Mouse (Mus musculus) MEL (cell line): ENCODE measurements around the gene Hoxa4. TPM values are rescaled to one million over a fixed set of nuclear protein-coding genes. Genes with fewer than 3 reads are reported as not detected.

Experiments used
- polyA plus RNA-seq, 2 experiments: library from polyadenylated mRNA; stranded (reverse) in 1 of 2; unstranded in 1 of 2; fragments of >175 nt in 1 of 2; fragments of >200 nt in 1 of 2; gene quantifications; 2 replicates each; pipeline versions ENCODE4 v1.2.1 to v1.2.4; 2012; ENCODE audit warnings: low replicate concordance in 2 of 2, low read depth in 1 of 2; ENCODE audit not compliant: insufficient read length in 2 of 2, insufficient read depth in 1 of 2, missing spikeins in 1 of 2
- total RNA-seq: library from RNA; depleted of rRNA; stranded (reverse); fragments of 300-350 nt; gene quantifications from 2 replicates; pipeline ENCODE4 v1.2.3, GENCODE M21; 2012; rRNA removed

Gene Hoxa4
- total and polyA plus RNA-seq, 3 experiments: not detected

Other genes with a start within 250 kb of the Hoxa4 start
- 17.7 and 17.8 TPM in 2 replicates for gene Skap2, start 179.2 kb downstream of the Hoxa4 start, total RNA-seq
- 10 to 100 TPM in 1 of 2 experiments, not detected in 1; 31.3 TPM for gene Skap2, start 179.2 kb downstream of the Hoxa4 start, polyA plus RNA-seq
- gene Hoxa1, start 33.4 kb downstream of the Hoxa4 start, total RNA-seq: not detected in 2 replicates
- not detected for gene Hoxa1, start 33.4 kb downstream of the Hoxa4 start, polyA plus RNA-seq
- not detected in 2 replicates for gene Hoxa2, start 26.9 kb downstream of the Hoxa4 start, total RNA-seq
- not detected for gene Hoxa2, start 26.9 kb downstream of the Hoxa4 start, polyA plus RNA-seq
- not detected in 2 replicates for gene 5730596B20Rik, start 14.3 kb downstream of the Hoxa4 start, total RNA-seq
- not detected for gene 5730596B20Rik, start 14.3 kb downstream of the Hoxa4 start, polyA plus RNA-seq
- not detected in 2 replicates for gene Hoxa5, start 12.8 kb upstream of the Hoxa4 start, total RNA-seq
- not detected for gene Hoxa5, start 12.8 kb upstream of the Hoxa4 start, polyA plus RNA-seq
- gene Hoxa6, start 17.0 kb upstream of the Hoxa4 start, total RNA-seq: not detected in 2 replicates
- not detected for gene Hoxa6, start 17.0 kb upstream of the Hoxa4 start, polyA plus RNA-seq
- gene Hoxa3, start 21.6 kb upstream of the Hoxa4 start, total RNA-seq: not detected in 2 replicates
- gene Hoxa3, start 21.6 kb upstream of the Hoxa4 start, polyA plus RNA-seq: not detected
- not detected in 2 replicates for gene Gm28308, start 21.6 kb upstream of the Hoxa4 start, total RNA-seq
- not detected for gene Gm28308, start 21.6 kb upstream of the Hoxa4 start, polyA plus RNA-seq
- not detected in 2 replicates for gene Hoxa7, start 30.1 kb upstream of the Hoxa4 start, total RNA-seq
- gene Hoxa7, start 30.1 kb upstream of the Hoxa4 start, polyA plus RNA-seq: under 1 TPM in 1 of 2 experiments, not detected in 1; 0.17 TPM
- not detected in 2 replicates for gene Hoxa9, start 39.3 kb upstream of the Hoxa4 start, total RNA-seq
- gene Hoxa9, start 39.3 kb upstream of the Hoxa4 start, polyA plus RNA-seq: not detected
- not detected in 2 replicates for gene Hoxa10, start 49.1 kb upstream of the Hoxa4 start, total RNA-seq
- not detected for gene Hoxa10, start 49.1 kb upstream of the Hoxa4 start, polyA plus RNA-seq
- gene Hoxa11, start 54.1 kb upstream of the Hoxa4 start, total RNA-seq: not detected in 2 replicates
- not detected for gene Hoxa11, start 54.1 kb upstream of the Hoxa4 start, polyA plus RNA-seq
- gene Hoxa13, start 69.1 kb upstream of the Hoxa4 start, total RNA-seq: not detected in 2 replicates
- not detected for gene Hoxa13, start 69.1 kb upstream of the Hoxa4 start, polyA plus RNA-seq
- not detected in 2 replicates for gene Evx1, start 121.7 kb upstream of the Hoxa4 start, total RNA-seq
- not detected for gene Evx1, start 121.7 kb upstream of the Hoxa4 start, polyA plus RNA-seq